In genomic region chr6:38552636-38553000, GRCm38 (mm10) we compare ENCODE assay signal across 8 mouse cellular contexts. TPM values are rescaled to one million over a fixed set of nuclear protein-coding genes. Genes with fewer than 3 reads are reported as not detected.
DNase-seq lines count a peak whose midpoint lies in the region; ATAC-seq lines count a peak whose summit lies in the region.

No protein-coding gene starts in this region.

- no peak for ATAC-seq in lung, embryonic 15.5 days (ENCODE audit: borderline replicate concordance, extremely low read depth, low FRiP score, low TSS enrichment)
- no peak for ATAC-seq in forebrain, embryonic 11.5 days (replicated peaks; ENCODE audit: low FRiP score)
- no peak for ATAC-seq in limb, embryonic 11.5 days (ENCODE audit: insufficient number of reproducible peaks, low FRiP score, low TSS enrichment, low read depth)
- no peak for ATAC-seq in neural tube, embryonic 14.5 days (ENCODE audit: low read depth)

- no peak overlapping the region for H3K27ac ChIP-seq in lung, embryonic 15.5 days
- H3K27ac ChIP-seq in forebrain, embryonic 11.5 days (ENCODE audit: low read depth, low read length), result no peak overlapping the region
- no peak overlapping the region for H3K27ac ChIP-seq in limb, embryonic 11.5 days (replicated peaks; ENCODE audit: low read depth, low read length)
- H3K27ac ChIP-seq in neural tube, embryonic 14.5 days (ENCODE audit: low read depth, low read length), result no peak overlapping the region

- H3K36me3 ChIP-seq in lung, embryonic 15.5 days, result peaks cover 9% of the 10 kb centered on the region; the same call in 1 of the 2 replicates
- no peaks in the 10 kb centered on the region for H3K36me3 ChIP-seq in forebrain, embryonic 11.5 days (ENCODE audit: control insufficient read depth, insufficient read depth, low read length)
- peaks cover 1% of the 10 kb centered on the region; the same call in 1 of the 2 replicates for H3K36me3 ChIP-seq in limb, embryonic 11.5 days (ENCODE audit: control insufficient read depth, insufficient read depth, low read length)
- no peaks in the 10 kb centered on the region for H3K36me3 ChIP-seq in neural tube, embryonic 14.5 days (ENCODE audit: control insufficient read depth, insufficient read depth, low read length)

- H3K9ac ChIP-seq in lung, embryonic 15.5 days, result peak overlapping the region; percentile 85; the same call in 1 of the 2 replicates
- H3K9ac ChIP-seq in forebrain, embryonic 11.5 days (ENCODE audit: low read length), result no peak overlapping the region; the same call in 1 of the 2 replicates
- no peak overlapping the region for H3K9ac ChIP-seq in limb, embryonic 11.5 days (ENCODE audit: low read length)
- no peak overlapping the region for H3K9ac ChIP-seq in neural tube, embryonic 14.5 days (replicated peaks; ENCODE audit: low read depth, low read length)

- no peak for DNase-seq in lung, adult 18-20 months
- DNase-seq in forebrain, embryonic 11.5 days (ENCODE audit: low spot score), result no peak
- DNase-seq in limb, embryonic 11.5 days (ENCODE audit: low spot score), result no peak
- no peak for DNase-seq in cerebellum, postnatal 25 days
- DNase-seq in retina, embryonic 14.5 days (ENCODE audit: low spot score), result no peak
- no peak for DNase-seq in cerebellum, postnatal 10 days

- H3K4me1 ChIP-seq in lung, embryonic 15.5 days, result peaks cover 18% of the 10 kb centered on the region
- H3K4me1 ChIP-seq in forebrain, embryonic 11.5 days (replicated peaks; ENCODE audit: control insufficient read depth, insufficient read depth, low read length), result no peaks in the 10 kb centered on the region; the same call in 1 of the 2 replicates
- H3K4me1 ChIP-seq in limb, embryonic 11.5 days (ENCODE audit: control insufficient read depth, insufficient read depth, low read length), result no peaks in the 10 kb centered on the region
- peaks cover 10% of the 10 kb centered on the region for H3K4me1 ChIP-seq in neural tube, embryonic 14.5 days (ENCODE audit: control insufficient read depth, insufficient read depth, low read length)

- H3K4me2 ChIP-seq in lung, embryonic 15.5 days, result peak overlapping the region; percentile 50
- H3K4me2 ChIP-seq in forebrain, embryonic 11.5 days (ENCODE audit: low read depth, low read length, severe bottlenecking), result peak overlapping the region; percentile 75
- H3K4me2 ChIP-seq in limb, embryonic 11.5 days (ENCODE audit: low read depth, severe bottlenecking), result peak overlapping the region; percentile 41; the same call in 1 of the 2 replicates
- peak overlapping the region; percentile 61 for H3K4me2 ChIP-seq in neural tube, embryonic 14.5 days (ENCODE audit: low read depth, low read length)

- no peaks in the 10 kb centered on the region for H3K27me3 ChIP-seq in lung, embryonic 15.5 days
- H3K27me3 ChIP-seq in forebrain, embryonic 11.5 days (ENCODE audit: control insufficient read depth, insufficient read depth, low read length), result no peaks in the 10 kb centered on the region
- H3K27me3 ChIP-seq in limb, embryonic 11.5 days (ENCODE audit: control insufficient read depth, insufficient read depth, low read length), result no peaks in the 10 kb centered on the region
- no peaks in the 10 kb centered on the region for H3K27me3 ChIP-seq in neural tube, embryonic 14.5 days (ENCODE audit: control insufficient read depth, insufficient read depth, low read length)

- no peaks in the 10 kb centered on the region for H3K9me3 ChIP-seq in lung, embryonic 15.5 days
- no peaks in the 10 kb centered on the region for H3K9me3 ChIP-seq in forebrain, embryonic 11.5 days (ENCODE audit: control insufficient read depth, low read length)
- H3K9me3 ChIP-seq in limb, embryonic 11.5 days (ENCODE audit: control insufficient read depth, low read length), result no peaks in the 10 kb centered on the region
- H3K9me3 ChIP-seq in neural tube, embryonic 14.5 days (ENCODE audit: control insufficient read depth, low read length), result no peaks in the 10 kb centered on the region

- WGBS in lung, embryonic 15.5 days, result 11% methylated on average over 5 of the region's 5 CpGs
- WGBS in forebrain, embryonic 11.5 days, result 31% methylated on average over 5 of the region's 5 CpGs
- WGBS in limb, embryonic 11.5 days, result 27% methylated on average over 5 of the region's 5 CpGs
- 28% methylated on average over 5 of the region's 5 CpGs for WGBS in neural tube, embryonic 14.5 days

- H3K4me3 ChIP-seq in lung, embryonic 15.5 days, result peak overlapping the region; percentile 82
- H3K4me3 ChIP-seq in forebrain, embryonic 11.5 days (ENCODE audit: low read depth, low read length), result peak overlapping the region; percentile 77
- peak overlapping the region; percentile 70 for H3K4me3 ChIP-seq in limb, embryonic 11.5 days (ENCODE audit: low read depth, low read length)
- H3K4me3 ChIP-seq in neural tube, embryonic 14.5 days (ENCODE audit: low read depth, low read length), result peak overlapping the region; percentile 57

RNA-seq across cellular contexts. Expression of gene Luc7l2, which starts 1.5 kb away (rescaled TPM):
- 29.0 and 35.8 TPM in 2 replicates for polyA plus RNA-seq in lung, embryonic 15.5 days (2015; fragmentation: Nextera tagmentation; extraction: Ambion mirVana)
- polyA plus RNA-seq in forebrain, embryonic 11.5 days (2014; fragmentation: Nextera tagmentation; extraction: Ambion mirVana), result 47.5 and 48.5 TPM in 2 replicates
- polyA plus RNA-seq in limb, embryonic 11.5 days (2014; fragmentation: Nextera tagmentation; extraction: Ambion mirVana), result 42.7 and 43.7 TPM in 2 replicates
- 71.7 and 79.8 TPM in 2 replicates for polyA plus RNA-seq in neural tube, embryonic 14.5 days (2014; fragmentation: Nextera tagmentation; extraction: Ambion mirVana)

RNA-seq across cellular contexts. Expression of gene Fmc1, which starts 19.3 kb away (rescaled TPM):
- 104 and 114 TPM in 2 replicates for polyA plus RNA-seq in lung, embryonic 15.5 days (2015; fragmentation: Nextera tagmentation; extraction: Ambion mirVana)
- polyA plus RNA-seq in forebrain, embryonic 11.5 days (2014; fragmentation: Nextera tagmentation; extraction: Ambion mirVana), result 107 and 110 TPM in 2 replicates
- polyA plus RNA-seq in limb, embryonic 11.5 days (2014; fragmentation: Nextera tagmentation; extraction: Ambion mirVana), result 94.2 and 99.0 TPM in 2 replicates
- 181 and 227 TPM in 2 replicates for polyA plus RNA-seq in neural tube, embryonic 14.5 days (2014; fragmentation: Nextera tagmentation; extraction: Ambion mirVana)
